Mouse (Mus musculus) midbrain, embryonic 15.5 days (tissue): ENCODE measurements around the gene Gpx5. TPM values are rescaled to one million over a fixed set of nuclear protein-coding genes. Genes with fewer than 3 reads are reported as not detected.
"Not testable (repeated sequence)": the region's sequence is repeated elsewhere in the genome, so short reads cannot be mapped to it uniquely, and the experiment has no call there.

ENCODE experiments used
- ATAC-seq: fragments of 200-750 bp; cut with Nextera tagmentation; replicated peaks from 2 replicates; pipeline ENCODE4 v1.8.0; 2017; ENCODE audit warnings: moderate TSS enrichment
- H3K27ac ChIP-seq: fragments of 300-500 bp; sonication (generic); 2 replicates; pipeline ENCODE4 v1.5.1; 2015; ENCODE audit warnings: mild to moderate bottlenecking, inconsistent platforms
- H3K27me3 ChIP-seq: fragments of 300-500 bp; sonication (generic); replicated peaks from 2 replicates; pipeline ENCODE4 v1.6.1; 2015; ENCODE audit warnings: inconsistent platforms
- H3K36me3 ChIP-seq: fragments of 300-500 bp; sonication (generic); replicated peaks from 2 replicates; pipeline ENCODE4 v1.6.1; 2015; ENCODE audit warnings: inconsistent platforms
- H3K4me1 ChIP-seq: fragments of 300-500 bp; sonication (generic); 2 replicates; pipeline ENCODE4 v1.6.1; 2015; ENCODE audit warnings: inconsistent platforms
- H3K4me2 ChIP-seq: fragments of 300-500 bp; sonication (generic); 2 replicates; pipeline ENCODE4 v1.6.1; 2015; ENCODE audit warnings: inconsistent platforms, mild to moderate bottlenecking, moderate library complexity
- H3K4me3 ChIP-seq: fragments of 300-500 bp; sonication (generic); 2 replicates; pipeline ENCODE4 v1.5.1; 2015; ENCODE audit warnings: mild to moderate bottlenecking, inconsistent platforms
- H3K9ac ChIP-seq: fragments of 300-500 bp; sonication (generic); 2 replicates; pipeline ENCODE4 v1.6.1; 2015; ENCODE audit warnings: mild to moderate bottlenecking, inconsistent platforms
- H3K9me3 ChIP-seq: fragments of 300-500 bp; sonication (generic); 2 replicates; pipeline ENCODE4 v1.6.1; 2016; ENCODE audit warnings: inconsistent platforms
- WGBS: fragments of 180-500 bp; shearing (Covaris S2); methylation state at CpG from one replicate; pipeline ENCODE4 v1.1.7; 2015; ENCODE audit warnings: mixed read lengths; 5-methylcytosine and 5-hydroxymethylcytosine counted together
- polyA plus RNA-seq: library from polyadenylated mRNA; unstranded; fragments of >200 nt; fragmentation: Nextera tagmentation; extraction: Ambion mirVana; gene quantifications from 2 replicates; pipeline ENCODE4 v1.2.1, GENCODE M21; 2015

Gpx5 gene
- polyA plus RNA-seq, 1 experiment from 2014 or later = not detected

GRCm38 (mm10) chr13:21244967-21245366 is 47.6 kb downstream of the Gpx5 start:
- H3K4me1 ChIP-seq, H3K9me3 ChIP-seq, H3K4me2 ChIP-seq, H3K9ac ChIP-seq, H3K4me3 ChIP-seq, ATAC-seq, H3K36me3 ChIP-seq, H3K27ac ChIP-seq: not testable (repeated sequence)
- WGBS = 39% methylated on average over 1 of the region's 1 CpGs
- peaks cover 23% of the 10 kb centered on the region for H3K27me3 ChIP-seq

DNA sequence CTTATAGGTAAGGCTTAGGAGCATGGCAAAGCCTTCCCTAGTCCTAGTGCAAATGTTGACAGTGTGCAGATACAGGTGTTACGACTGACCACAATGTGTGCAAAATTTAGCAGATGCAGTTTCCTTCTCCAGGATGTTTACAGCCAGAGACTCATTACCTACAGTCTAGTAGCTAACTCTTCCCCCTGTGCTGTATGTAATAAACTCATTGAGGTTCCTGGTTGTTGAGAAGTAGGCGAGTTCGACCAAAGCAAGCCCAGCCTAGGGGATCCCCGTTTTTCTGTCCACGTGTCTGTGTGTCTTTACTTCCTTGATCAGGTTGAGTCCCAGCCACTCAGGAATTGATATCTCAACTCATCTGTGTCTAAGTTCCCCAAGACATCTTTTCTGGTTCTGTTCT is 48.4 kb downstream of the Gpx5 start:
- no peak overlapping the region for H3K9ac ChIP-seq
- peaks cover 23% of the 10 kb centered on the region for H3K27me3 ChIP-seq
- H3K27ac ChIP-seq = no peak overlapping the region
- ATAC-seq = no peak
- H3K4me1 ChIP-seq = no peaks in the 10 kb centered on the region
- no peak overlapping the region for H3K4me3 ChIP-seq
- no peak overlapping the region for H3K4me2 ChIP-seq
- no peaks in the 10 kb centered on the region for H3K9me3 ChIP-seq
- no peaks in the 10 kb centered on the region for H3K36me3 ChIP-seq
- 92% methylated on average over 5 of the region's 5 CpGs for WGBS

GRCm38 (mm10) chr13:21243196-21243595 is 49.3 kb downstream of the Gpx5 start:
- no peak overlapping the region for H3K9ac ChIP-seq
- H3K4me2 ChIP-seq = peak overlapping the region; percentile 4; the same call in 1 of the 2 replicates
- ATAC-seq = no peak
- no peak overlapping the region for H3K4me3 ChIP-seq
- H3K9me3 ChIP-seq = no peaks in the 10 kb centered on the region
- no peaks in the 10 kb centered on the region for H3K4me1 ChIP-seq
- 22% methylated on average over 13 of the region's 13 CpGs for WGBS
- H3K36me3 ChIP-seq = no peaks in the 10 kb centered on the region
- H3K27me3 ChIP-seq = peaks cover 23% of the 10 kb centered on the region; the same call in 1 of the 2 replicates
- no peak overlapping the region for H3K27ac ChIP-seq

- WGBS = 8% methylated on average over 16 of the region's 16 CpGs
- Histone ChIP-seq H3K27ac (no peak overlapping the region), H3K4me3 (no peak overlapping the region), H3K36me3 (no peaks in the 10 kb centered on the region), H3K9me3 (no peaks in the 10 kb centered on the region), H3K4me1 (no peaks in the 10 kb centered on the region), H3K27me3 (peaks cover 23% of the 10 kb centered on the region; the same call in 1 of the 2 replicates), H3K9ac (no peak overlapping the region), H3K4me2 (peak overlapping the region; percentile 4; the same call in 1 of the 2 replicates)
- ATAC-seq = no peak
These were observed 50.0 kb downstream of the Gpx5 start for GRCm38 (mm10) chr13:21242408-21243125.

DNA sequence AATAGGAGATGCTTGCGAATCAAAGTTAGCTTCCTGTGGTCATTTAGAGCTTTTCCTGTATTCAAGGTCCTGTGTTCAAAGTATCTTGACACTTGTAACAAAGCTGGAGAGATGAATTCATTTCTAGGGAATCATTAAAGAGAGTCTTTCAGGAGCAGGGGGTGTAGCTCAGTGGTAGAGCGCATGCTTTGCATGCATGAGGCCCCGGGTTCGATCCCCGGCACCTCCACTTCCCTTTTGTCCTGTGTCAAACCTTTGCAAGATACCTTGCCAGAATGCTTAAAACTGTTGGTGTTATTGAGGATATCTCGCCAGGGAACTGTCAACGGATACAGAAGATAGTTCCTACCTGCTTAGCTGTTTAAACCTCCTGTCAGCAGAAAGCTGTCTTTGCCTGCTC is 51.7 kb downstream of the Gpx5 start:
- H3K27ac ChIP-seq = no peak overlapping the region
- WGBS = 9% methylated on average over 7 of the region's 7 CpGs
- no peak for ATAC-seq
- H3K36me3 ChIP-seq = no peaks in the 10 kb centered on the region
- H3K4me2 ChIP-seq = no peak overlapping the region
- H3K9me3 ChIP-seq = no peaks in the 10 kb centered on the region
- peaks cover 23% of the 10 kb centered on the region; the same call in 1 of the 2 replicates for H3K27me3 ChIP-seq
- no peak overlapping the region for H3K4me3 ChIP-seq
- no peaks in the 10 kb centered on the region for H3K4me1 ChIP-seq
- H3K9ac ChIP-seq = no peak overlapping the region

DNA sequence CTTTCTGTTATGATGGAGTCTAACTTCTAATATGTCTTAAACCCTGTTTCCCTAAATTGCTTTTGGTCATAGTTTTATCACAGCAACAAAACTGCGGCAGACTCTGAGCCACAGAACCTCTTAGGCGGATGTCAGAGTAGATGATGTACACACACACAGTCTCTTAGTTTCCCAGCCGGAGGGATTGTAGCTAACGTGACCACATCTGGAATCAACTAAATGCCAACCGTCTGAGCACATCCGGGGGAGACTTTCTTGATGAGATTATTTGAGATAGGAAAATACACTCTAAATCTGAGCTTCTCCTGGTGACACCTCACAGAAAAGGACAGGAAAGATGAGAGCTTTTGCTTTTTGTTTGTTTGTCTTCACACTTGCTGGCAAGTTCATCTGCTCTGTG is 55.4 kb downstream of the Gpx5 start:
- ATAC-seq = no peak
- H3K36me3 ChIP-seq = no peaks in the 10 kb centered on the region
- peaks cover 6% of the 10 kb centered on the region; the same call in 1 of the 2 replicates for H3K4me1 ChIP-seq
- peaks cover 2% of the 10 kb centered on the region; the same call in 1 of the 2 replicates for H3K27me3 ChIP-seq
- H3K4me2 ChIP-seq = no peak overlapping the region
- no peaks in the 10 kb centered on the region for H3K9me3 ChIP-seq
- no peak overlapping the region for H3K9ac ChIP-seq
- H3K27ac ChIP-seq = no peak overlapping the region
- WGBS = 82% methylated on average over 6 of the region's 6 CpGs
- no peak overlapping the region for H3K4me3 ChIP-seq

- H3K9ac ChIP-seq = no peak overlapping the region
- H3K27ac ChIP-seq = no peak overlapping the region
- no peaks in the 10 kb centered on the region for H3K27me3 ChIP-seq
- H3K4me1 ChIP-seq = peaks cover 6% of the 10 kb centered on the region; the same call in 1 of the 2 replicates
- WGBS = 68% methylated on average over 2 of the region's 2 CpGs
- H3K4me2 ChIP-seq = no peak overlapping the region
- ATAC-seq = no peak
- no peaks in the 10 kb centered on the region for H3K9me3 ChIP-seq
- H3K36me3 ChIP-seq = no peaks in the 10 kb centered on the region
- H3K4me3 ChIP-seq = no peak overlapping the region
These were observed 55.8 kb downstream of the Gpx5 start for GRCm38 (mm10) chr13:21236714-21237113.

Other genes starting within 250 kb of the Gpx5 start
- gene Olfr1370, start 217.8 kb downstream of the Gpx5 start, polyA plus RNA-seq = not detected in 2 replicates
- 0.05 TPM in 1 of 2 replicates, not detected in the other for gene Olfr1369-ps1, start 181.2 kb downstream of the Gpx5 start, polyA plus RNA-seq
- gene Olfr263, start 163.1 kb downstream of the Gpx5 start, polyA plus RNA-seq = not detected in 2 replicates
- gene Olfr1368, start 146.9 kb downstream of the Gpx5 start, polyA plus RNA-seq = not detected in 2 replicates
- gene Trim27, start 113.3 kb downstream of the Gpx5 start, polyA plus RNA-seq = 81.0 and 89.9 TPM in 2 replicates
- not detected in 2 replicates for gene Gpx6, start 19.4 kb upstream of the Gpx5 start, polyA plus RNA-seq
- gene Olfr1367, start 54.2 kb upstream of the Gpx5 start, polyA plus RNA-seq = not detected in 2 replicates
- 12.2 and 13.0 TPM in 2 replicates for gene Zscan12, start 70.1 kb upstream of the Gpx5 start, polyA plus RNA-seq
- 71.4 and 75.9 TPM in 2 replicates for gene Zkscan3, start 110.0 kb upstream of the Gpx5 start, polyA plus RNA-seq
- gene Pgbd1, start 148.3 kb upstream of the Gpx5 start, polyA plus RNA-seq = 4.0 and 5.1 TPM in 2 replicates
- gene Zscan26, start 161.0 kb upstream of the Gpx5 start, polyA plus RNA-seq = 21.9 and 26.3 TPM in 2 replicates
- 2.9 and 4.9 TPM in 2 replicates for gene Nkapl, start 175.8 kb upstream of the Gpx5 start, polyA plus RNA-seq
- 11.5 and 12.6 TPM in 2 replicates for gene Zkscan4, start 186.2 kb upstream of the Gpx5 start, polyA plus RNA-seq
- not detected in 2 replicates for gene Gm10065, start 186.7 kb upstream of the Gpx5 start, polyA plus RNA-seq
- 0.32 and 0.40 TPM in 2 replicates for gene AK157302, start 202.5 kb upstream of the Gpx5 start, polyA plus RNA-seq
- 8.5 and 9.5 TPM in 2 replicates for gene Gm11273, start 208.7 kb upstream of the Gpx5 start, polyA plus RNA-seq
- gene Zkscan8, start 238.4 kb upstream of the Gpx5 start, polyA plus RNA-seq = 5.0 and 5.3 TPM in 2 replicates